Mouse (Mus musculus) liver, embryonic 12.5 days (tissue): ENCODE data around the gene Spsb2. TPM values are rescaled to one million over a fixed set of nuclear protein-coding genes. Genes with fewer than 3 reads are reported as not detected.
"Not testable (repeated sequence)": the region's sequence is repeated elsewhere in the genome, so short reads cannot be mapped to it uniquely, and the experiment has no call there.

Experiments used
- ATAC-seq: fragments of 200-750 bp; cut with Nextera tagmentation; 2 replicates; pipeline ENCODE4 v1.8.0; 2017; ENCODE audit warnings: moderate number of reproducible peaks, mild to moderate bottlenecking, moderate library complexity
- H3K27ac ChIP-seq: fragments of 300-500 bp; sonication (generic); 2 replicates; pipeline ENCODE4 v1.5.1; 2016; ENCODE audit warnings: mild to moderate bottlenecking
- H3K27me3 ChIP-seq: fragments of 300-500 bp; sonication (generic); replicated peaks from 2 replicates; pipeline ENCODE4 v1.6.1; 2016; ENCODE audit warnings: mild to moderate bottlenecking, moderate library complexity
- H3K36me3 ChIP-seq: fragments of 300-500 bp; sonication (generic); 2 replicates; pipeline ENCODE4 v1.6.1; 2016; ENCODE audit warnings: mild to moderate bottlenecking, moderate library complexity
- H3K4me1 ChIP-seq: fragments of 300-500 bp; sonication (generic); 2 replicates; pipeline ENCODE4 v1.6.1; 2016
- H3K4me2 ChIP-seq: fragments of 300-500 bp; sonication (generic); 2 replicates; pipeline ENCODE4 v1.6.1; 2016; ENCODE audit warnings: mild to moderate bottlenecking, moderate library complexity
- H3K4me3 ChIP-seq: fragments of 300-500 bp; sonication (generic); 2 replicates; pipeline ENCODE4 v1.5.1; 2016; ENCODE audit warnings: mild to moderate bottlenecking, moderate library complexity
- H3K9ac ChIP-seq: fragments of 300-500 bp; sonication (generic); 2 replicates; pipeline ENCODE4 v1.6.1; 2016; ENCODE audit warnings: mild to moderate bottlenecking, moderate library complexity
- H3K9me3 ChIP-seq: fragments of 300-500 bp; sonication (generic); replicated peaks from 2 replicates; pipeline ENCODE4 v1.6.1; 2016; ENCODE audit warnings: mild to moderate bottlenecking, moderate library complexity
- WGBS: fragments of 180-500 bp; shearing (Covaris S2); methylation state at CpG from one replicate; pipeline ENCODE4 v1.1.7; 2016; ENCODE audit not compliant: insufficient replicate concordance; 5-methylcytosine and 5-hydroxymethylcytosine counted together
- polyA plus RNA-seq: library from polyadenylated mRNA; unstranded; fragments of >200 nt; fragmentation: Nextera tagmentation; extraction: Ambion mirVana; gene quantifications from 2 replicates; pipeline ENCODE4 v1.2.1, GENCODE M21; 2016

Spsb2 gene
- polyA plus RNA-seq, 1 experiment from 2014 or later = 9.9 TPM

DNA sequence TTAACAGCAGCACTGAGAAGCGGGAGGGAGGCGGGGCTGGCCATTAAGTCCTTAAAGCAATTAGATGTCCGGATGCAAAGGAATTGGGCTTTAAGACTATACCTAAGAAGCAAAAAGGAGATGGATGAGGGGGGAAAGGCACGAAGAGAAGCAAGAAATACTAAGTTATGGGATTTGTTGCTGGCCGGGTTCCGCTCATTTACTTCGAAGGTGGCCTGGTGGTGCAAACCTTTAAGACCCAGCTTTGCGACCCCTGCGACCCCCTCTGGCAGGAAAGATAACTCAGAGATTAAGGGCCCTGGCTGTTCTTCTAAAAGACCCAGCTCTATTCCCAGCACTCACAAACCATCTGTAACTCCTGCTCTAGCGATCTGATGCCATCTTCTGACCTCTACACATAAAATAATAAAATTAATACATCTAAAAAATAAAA, 28.5 kb upstream of the Spsb2 start:
- peaks cover 65% of the 10 kb centered on the region for H3K27me3 ChIP-seq
- ATAC-seq = no peak
- H3K4me1 ChIP-seq = peaks cover 10% of the 10 kb centered on the region
- 11% methylated on average over 10 of the region's 10 CpGs for WGBS
- no peak overlapping the region for H3K9ac ChIP-seq
- peak overlapping the region; percentile 52 for H3K4me2 ChIP-seq
- no peaks in the 10 kb centered on the region for H3K36me3 ChIP-seq
- H3K4me3 ChIP-seq = peak overlapping the region; percentile 20
- H3K27ac ChIP-seq = no peak overlapping the region
- H3K9me3 ChIP-seq = no peaks in the 10 kb centered on the region

DNA sequence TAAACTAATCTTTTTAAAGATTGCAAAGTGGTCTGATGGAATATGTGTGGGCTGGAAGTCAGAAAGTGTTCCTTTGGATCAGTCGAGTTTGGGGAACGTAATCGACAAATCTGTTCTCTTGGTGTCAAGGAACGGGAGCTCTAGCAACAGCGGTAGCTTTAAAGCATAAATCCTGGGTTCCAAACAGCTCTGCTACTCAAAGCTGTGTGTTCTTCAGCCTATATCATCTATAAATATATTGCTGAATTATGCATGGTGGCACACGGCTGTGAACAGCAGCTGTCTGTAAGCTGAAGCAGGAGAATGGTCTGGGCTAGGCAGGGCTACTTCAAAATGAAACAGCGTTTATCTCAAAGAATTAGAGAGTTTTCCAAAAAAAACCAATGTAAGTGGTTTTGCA, 27.5 kb upstream of the Spsb2 start:
- H3K4me1 ChIP-seq = peaks cover 10% of the 10 kb centered on the region
- ATAC-seq = no peak
- no peak overlapping the region for H3K4me2 ChIP-seq
- H3K36me3 ChIP-seq = no peaks in the 10 kb centered on the region
- H3K9ac ChIP-seq = no peak overlapping the region
- H3K27me3 ChIP-seq = peaks cover 59% of the 10 kb centered on the region
- WGBS = 74% methylated on average over 7 of the region's 7 CpGs
- no peaks in the 10 kb centered on the region for H3K9me3 ChIP-seq
- no peak overlapping the region for H3K27ac ChIP-seq
- no peak overlapping the region for H3K4me3 ChIP-seq

DNA sequence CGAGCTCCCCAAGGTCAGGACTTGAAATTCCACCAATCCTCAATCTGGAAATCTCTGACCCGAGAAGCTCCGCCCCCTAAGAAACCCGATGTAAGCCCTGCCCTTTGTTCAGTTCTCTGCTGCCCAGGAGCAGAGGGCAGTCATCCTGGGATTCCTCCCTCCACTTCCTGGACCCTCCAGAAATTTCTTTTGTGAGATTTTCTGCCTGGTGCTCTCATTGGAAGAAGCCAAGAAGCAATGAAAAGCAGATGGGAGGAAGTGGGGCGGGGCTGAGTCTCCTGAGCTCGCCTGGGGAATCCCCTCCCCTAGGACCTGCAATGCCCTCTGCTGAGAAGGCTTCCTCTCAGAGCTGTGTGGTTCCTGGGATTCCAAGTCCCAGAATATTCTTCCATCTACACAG, 26.0 kb upstream of the Spsb2 start:
- WGBS = 12% methylated on average over 6 of the region's 6 CpGs
- Histone ChIP-seq H3K36me3 (no peaks in the 10 kb centered on the region), H3K27me3 (peaks cover 50% of the 10 kb centered on the region), H3K4me3 (no peak overlapping the region), H3K27ac (no peak overlapping the region), H3K9ac (no peak overlapping the region), H3K4me1 (peaks cover 10% of the 10 kb centered on the region), H3K9me3 (no peaks in the 10 kb centered on the region), H3K4me2 (peak overlapping the region; percentile 38)
- no peak for ATAC-seq

DNA sequence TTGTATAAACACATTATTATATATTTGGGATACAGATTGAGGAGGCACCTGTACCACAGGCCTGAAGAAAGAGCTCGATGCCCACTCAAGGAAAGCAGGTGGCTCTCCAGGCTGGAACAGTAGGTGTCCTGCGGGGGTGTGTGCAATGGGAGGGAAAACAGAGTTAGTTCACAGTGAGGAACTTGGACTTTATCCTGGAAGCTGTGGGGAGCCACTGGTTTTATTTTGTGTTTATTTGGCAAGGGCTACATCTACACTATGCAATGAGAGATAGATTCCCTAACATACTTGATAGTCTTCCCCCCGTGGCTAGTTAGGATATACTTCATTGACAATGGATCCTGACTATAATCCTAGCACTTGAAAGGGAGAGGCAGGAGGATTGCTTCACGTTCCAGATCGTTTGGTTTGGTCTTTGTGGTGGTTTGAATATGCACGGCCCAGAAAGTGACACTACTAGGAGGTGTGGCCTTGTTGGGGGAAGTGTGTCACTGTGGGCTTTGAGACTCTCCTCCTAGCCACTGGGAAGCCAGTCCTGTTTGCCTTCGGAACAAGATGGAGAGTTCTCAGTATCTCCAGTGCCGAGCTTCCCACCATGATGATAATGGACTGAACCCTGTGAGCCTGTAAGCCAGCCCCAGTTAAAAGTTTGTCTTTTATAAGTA, 21.6 kb upstream of the Spsb2 start:
- Histone ChIP-seq H3K9me3 (no peaks in the 10 kb centered on the region), H3K36me3 (no peaks in the 10 kb centered on the region), H3K27ac (no peak overlapping the region), H3K9ac (no peak overlapping the region), H3K4me2 (no peak overlapping the region), H3K27me3 (peaks cover 6% of the 10 kb centered on the region; the same call in 1 of the 2 replicates), H3K4me3 (no peak overlapping the region), H3K4me1 (peaks cover 6% of the 10 kb centered on the region)
- WGBS = 40% methylated on average over 8 of the region's 8 CpGs
- ATAC-seq = 0 out of 2 replicates have a peak, but pooled peaks have one; percentile 38

DNA sequence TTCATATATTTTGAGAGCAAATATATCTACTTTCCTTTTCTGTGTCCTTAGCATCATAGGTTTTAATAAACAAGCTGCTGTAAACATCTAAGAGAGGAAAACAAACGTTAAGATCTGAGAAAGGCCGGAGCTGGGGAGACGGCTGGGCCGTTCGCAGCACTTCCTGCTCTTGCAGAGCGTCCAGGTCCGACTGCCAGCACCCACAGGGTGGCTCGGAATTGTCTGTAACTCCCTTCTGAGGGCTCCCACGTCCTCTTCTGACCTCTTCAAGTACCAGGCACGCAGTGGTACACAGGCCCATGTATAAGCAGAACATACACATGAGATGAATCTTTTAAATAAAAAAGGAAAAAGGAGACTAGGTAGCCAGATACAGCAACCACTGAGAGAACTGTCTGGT, 20.7 kb upstream of the Spsb2 start:
- Histone ChIP-seq H3K4me1 (0 out of 2 replicates have a peak, but pooled peaks cover under 1% of the 10 kb centered on the region), H3K27ac (no peak overlapping the region), H3K36me3 (no peaks in the 10 kb centered on the region), H3K4me3 (no peak overlapping the region), H3K9ac (no peak overlapping the region), H3K9me3 (no peaks in the 10 kb centered on the region), H3K27me3 (no peaks in the 10 kb centered on the region), H3K4me2 (no peak overlapping the region)
- no peak for ATAC-seq
- WGBS = 71% methylated on average over 10 of the region's 10 CpGs

DNA sequence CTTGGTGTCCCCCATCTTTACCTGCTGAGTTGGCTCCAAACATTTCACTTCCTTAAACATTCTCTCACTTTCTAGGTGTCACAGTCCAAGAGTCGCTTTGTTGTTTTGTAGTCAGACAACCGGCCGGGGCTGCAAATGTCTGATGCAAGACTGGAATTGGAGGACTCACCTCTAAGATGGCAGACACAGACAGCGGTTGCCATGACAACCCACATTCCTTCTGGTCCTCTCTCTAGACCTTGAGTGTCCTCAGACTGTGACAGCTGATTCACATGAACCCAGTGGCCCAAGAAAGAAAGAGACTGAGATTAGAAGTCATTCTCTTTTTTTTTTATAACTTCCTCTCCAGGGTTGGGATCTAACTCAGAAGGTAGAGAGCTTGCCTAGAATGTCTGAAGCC, 18.9 kb upstream of the Spsb2 start:
- no peaks in the 10 kb centered on the region for H3K9me3 ChIP-seq
- H3K4me2 ChIP-seq = no peak overlapping the region
- H3K4me3 ChIP-seq = no peak overlapping the region
- H3K27me3 ChIP-seq = no peaks in the 10 kb centered on the region
- no peak overlapping the region for H3K9ac ChIP-seq
- H3K4me1 ChIP-seq = no peaks in the 10 kb centered on the region
- WGBS = 78% methylated on average over 4 of the region's 4 CpGs
- no peaks in the 10 kb centered on the region for H3K36me3 ChIP-seq
- H3K27ac ChIP-seq = no peak overlapping the region
- ATAC-seq = no peak

DNA sequence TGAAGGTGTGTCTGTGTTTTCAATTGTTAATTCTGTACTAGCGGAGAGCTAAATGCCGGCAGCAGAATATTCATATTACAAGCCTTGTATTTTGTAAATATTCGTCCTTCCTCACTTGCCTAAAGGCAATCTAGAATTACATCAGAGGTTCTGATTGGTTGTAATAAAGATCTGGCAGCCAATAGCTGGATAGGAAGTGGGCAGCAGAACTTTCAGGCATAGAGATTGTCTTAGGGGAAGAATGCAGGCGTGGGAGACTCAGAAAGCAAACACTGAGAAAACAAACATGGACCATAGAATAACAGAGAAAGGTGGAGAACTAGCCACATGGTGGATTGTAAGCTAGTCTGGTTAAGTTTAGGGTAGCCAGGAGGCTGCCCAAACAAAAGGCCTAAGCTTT, 18.3 kb upstream of the Spsb2 start:
- ATAC-seq = no peak
- H3K4me2 ChIP-seq = no peak overlapping the region
- no peaks in the 10 kb centered on the region for H3K36me3 ChIP-seq

DNA sequence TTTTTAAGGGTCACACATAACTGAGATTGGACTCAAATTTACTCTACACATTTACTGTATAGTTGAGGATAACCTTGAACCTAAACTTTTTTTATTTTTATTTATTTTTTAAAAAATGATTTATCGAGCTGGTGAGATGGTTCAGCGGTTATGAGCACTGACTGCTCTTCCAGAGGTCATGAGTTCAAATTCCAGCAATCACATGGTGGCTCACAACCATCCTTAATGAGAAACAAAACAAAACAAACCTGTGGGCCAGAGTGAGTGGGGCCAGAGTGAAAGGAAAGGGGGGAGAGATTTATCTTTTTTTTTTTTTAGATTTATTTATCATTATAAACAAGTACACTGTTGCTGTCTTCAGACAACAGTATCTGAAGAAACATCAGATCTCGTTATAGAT, 16.6 kb upstream of the Spsb2 start:
- H3K9ac ChIP-seq = no peak overlapping the region
- no peak for ATAC-seq
- H3K4me3 ChIP-seq = no peak overlapping the region
- H3K9me3 ChIP-seq = no peaks in the 10 kb centered on the region
- H3K4me1 ChIP-seq = peaks cover 11% of the 10 kb centered on the region
- H3K4me2 ChIP-seq = no peak overlapping the region
- H3K36me3 ChIP-seq = peaks cover 3% of the 10 kb centered on the region; the same call in 1 of the 2 replicates
- WGBS = 78% methylated on average over 3 of the region's 3 CpGs
- no peak overlapping the region for H3K27ac ChIP-seq
- H3K27me3 ChIP-seq = no peaks in the 10 kb centered on the region

More for the DNA sequence above, 18.3 kb upstream of the Spsb2 start:
- Histone ChIP-seq H3K27me3 (no peaks in the 10 kb centered on the region), H3K9ac (no peak overlapping the region), H3K4me1 (no peaks in the 10 kb centered on the region), H3K9me3 (no peaks in the 10 kb centered on the region), H3K4me3 (no peak overlapping the region), H3K27ac (no peak overlapping the region)
- 63% methylated on average over 4 of the region's 4 CpGs for WGBS

DNA sequence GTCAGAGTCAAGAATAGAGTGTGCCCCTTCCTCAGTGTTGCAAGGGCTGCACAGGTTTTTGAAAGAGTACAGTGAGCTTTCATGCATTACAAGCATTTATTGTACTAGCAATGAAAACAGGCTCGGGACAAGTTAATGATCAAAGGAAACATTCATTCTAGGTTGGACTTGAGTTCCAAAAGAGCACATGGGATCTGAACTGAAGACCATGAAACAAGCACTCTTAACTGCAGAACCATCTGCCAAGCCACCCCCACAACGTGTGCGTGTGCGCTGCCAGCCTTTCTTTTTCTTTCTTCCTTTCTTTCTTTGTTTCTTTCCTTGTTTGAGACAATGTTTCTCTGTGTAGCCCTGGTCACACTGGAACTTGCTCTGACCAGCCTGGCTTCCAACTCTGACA, 12.7 kb upstream of the Spsb2 start:
- peak; percentile 27 for ATAC-seq
- Histone ChIP-seq H3K4me2 (no peak overlapping the region), H3K9ac (no peak overlapping the region), H3K9me3 (no peaks in the 10 kb centered on the region), H3K4me3 (no peak overlapping the region), H3K4me1 (peaks cover 12% of the 10 kb centered on the region), H3K27ac (peak overlapping the region; percentile 60; the same call in 1 of the 2 replicates), H3K36me3 (peaks cover 3% of the 10 kb centered on the region; the same call in 1 of the 2 replicates), H3K27me3 (no peaks in the 10 kb centered on the region)
- 77% methylated on average over 4 of the region's 4 CpGs for WGBS

DNA sequence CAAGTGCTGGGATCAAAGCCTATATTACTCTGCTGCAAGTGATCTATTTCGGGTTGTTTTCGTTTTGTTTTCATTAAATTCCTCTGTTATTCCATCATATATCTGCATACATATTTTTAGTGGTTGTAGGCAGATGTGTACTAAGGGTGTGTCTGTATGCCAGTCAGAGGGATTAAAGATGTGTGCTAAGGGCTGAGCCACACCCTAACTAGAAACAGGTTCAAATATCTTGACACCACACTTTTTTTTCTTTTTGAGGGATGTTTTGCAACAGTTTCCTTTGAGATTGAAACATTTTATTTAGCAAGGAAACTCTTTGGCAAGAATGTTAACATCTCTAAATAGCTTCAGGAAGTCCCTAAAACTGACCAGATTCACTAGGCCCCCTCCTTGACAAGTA, 12.3 kb upstream of the Spsb2 start:
- peak; percentile 63 for ATAC-seq

DNA sequence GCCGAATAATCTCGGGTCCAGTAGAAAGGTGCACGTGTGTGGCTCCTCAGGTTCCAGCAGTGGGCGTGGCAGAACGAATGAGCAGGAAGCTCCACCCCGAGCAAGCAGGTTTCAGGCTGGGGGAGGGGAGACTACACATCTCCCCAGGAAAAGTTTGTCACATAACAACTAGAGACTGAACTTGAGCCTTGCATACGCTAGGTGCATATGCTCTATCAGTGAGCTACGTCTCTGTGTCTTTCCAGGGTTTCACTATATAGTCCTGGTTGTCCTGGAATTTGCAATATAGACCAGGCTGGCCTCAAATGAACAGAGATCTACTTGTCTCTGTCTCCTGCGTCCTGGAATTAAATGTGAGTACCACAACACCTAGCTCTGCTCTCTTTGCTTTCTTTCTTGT, 6.1 kb upstream of the Spsb2 start:
- Histone ChIP-seq H3K4me2 (peak overlapping the region; percentile 59), H3K27ac (peak overlapping the region; percentile 79), H3K4me1 (peaks cover 44% of the 10 kb centered on the region), H3K4me3 (peak overlapping the region; percentile 34)
- not testable (repeated sequence) for H3K9ac ChIP-seq, H3K36me3 ChIP-seq, H3K9me3 ChIP-seq, H3K27me3 ChIP-seq
- WGBS = 9% methylated on average over 6 of the region's 9 CpGs
- peak; percentile 38 for ATAC-seq

More for the DNA sequence above, 12.3 kb upstream of the Spsb2 start:
- H3K9me3 ChIP-seq = no peaks in the 10 kb centered on the region
- H3K4me2 ChIP-seq = no peak overlapping the region
- 69% methylated on average over 2 of the region's 2 CpGs for WGBS
- no peaks in the 10 kb centered on the region for H3K27me3 ChIP-seq
- peak overlapping the region; percentile 60; the same call in 1 of the 2 replicates for H3K27ac ChIP-seq
- H3K4me3 ChIP-seq = no peak overlapping the region
- peaks cover 3% of the 10 kb centered on the region; the same call in 1 of the 2 replicates for H3K36me3 ChIP-seq
- peaks cover 12% of the 10 kb centered on the region for H3K4me1 ChIP-seq
- H3K9ac ChIP-seq = no peak overlapping the region

DNA sequence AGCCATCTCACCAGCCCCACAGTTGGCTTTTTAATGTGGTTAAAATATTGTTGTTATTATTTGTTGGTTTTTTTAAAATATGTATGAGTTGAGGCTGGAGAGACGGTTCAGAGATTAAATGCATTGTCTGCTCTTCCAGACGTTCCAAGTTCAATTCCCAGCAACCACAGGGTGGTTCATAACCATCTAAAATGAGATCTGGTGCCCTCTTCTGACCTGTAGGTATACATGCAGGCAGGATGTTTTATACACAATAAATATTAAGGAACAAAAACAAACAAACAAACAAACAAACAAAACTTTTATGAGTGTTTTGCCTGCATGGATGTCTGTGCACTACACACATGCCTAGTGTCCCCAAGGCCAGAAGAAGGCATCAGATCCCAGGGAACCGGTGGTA, 5.4 kb upstream of the Spsb2 start:
- 61% methylated on average over 3 of the region's 3 CpGs for WGBS
- Histone ChIP-seq H3K4me2 (0 out of 2 replicates have a peak overlapping the region, but pooled peaks have one; percentile 59), H3K9ac (no peak overlapping the region)

More for the DNA sequence above, 5.4 kb upstream of the Spsb2 start:
- H3K4me1 ChIP-seq = peaks cover 50% of the 10 kb centered on the region
- H3K9me3 ChIP-seq = no peaks in the 10 kb centered on the region
- ATAC-seq = no peak
- no peaks in the 10 kb centered on the region for H3K36me3 ChIP-seq
- no peak overlapping the region for H3K27ac ChIP-seq
- no peak overlapping the region for H3K4me3 ChIP-seq
- no peaks in the 10 kb centered on the region for H3K27me3 ChIP-seq
